Mouse (Mus musculus): ENCODE results near the gene Setd2. TPM values are rescaled to one million over a fixed set of nuclear protein-coding genes. Genes with fewer than 3 reads are reported as not detected.

The Setd2 gene
- polyA plus RNA-seq, 1 experiment = 11.6 TPM

GRCm38 (mm10) chr9:110644295-110644694 is 111.9 kb downstream of the Setd2 start:
- TF ChIP-seq CEBPB (IDR thresholded peaks at IDR 0.05; ENCODE audit: insufficient read depth, poor library complexity, severe bottlenecking) (no peak), MAX (IDR thresholded peaks at IDR 0.05; ENCODE audit: low read depth) (no peak), TCF3 (IDR thresholded peaks at IDR 0.05; ENCODE audit: insufficient read length, low read depth) (no peak), MYOD1 (IDR thresholded peaks at IDR 0.05; ENCODE audit: control insufficient read depth in 1 of 3, insufficient read length in 2 of 3, low read depth in 2 of 3) (no peak), REST (IDR thresholded peaks at IDR 0.05; ENCODE audit: insufficient read depth, insufficient read length) (no peak), MYOG (IDR thresholded peaks at IDR 0.05; ENCODE audit: control insufficient read depth in 1 of 3, insufficient read depth in 1 of 3, insufficient read length in 2 of 3, low read depth in 2 of 3) (no peak), POLR2AphosphoS2 (IDR thresholded peaks at IDR 0.05; ENCODE audit: insufficient read length, low read depth) (no peak), TCF12 (IDR thresholded peaks at IDR 0.05; ENCODE audit: insufficient read depth, poor library complexity, severe bottlenecking) (no peak), USF1 (IDR thresholded peaks at IDR 0.05; ENCODE audit: low read depth) (no peak), POLR2A (IDR thresholded peaks at IDR 0.05; ENCODE audit: insufficient read length, low read depth) (no peak)
- no peaks in the 10 kb centered on the region for H3K79me2 ChIP-seq (ENCODE audit: control insufficient read depth, insufficient read depth)
- no peaks in the 10 kb centered on the region for H3K27me3 ChIP-seq (ENCODE audit: control insufficient read depth, insufficient read depth, insufficient read length)
- no peak overlapping the region for H3K4me2 ChIP-seq (ENCODE audit: low read depth)
- no peak overlapping the region for H3ac ChIP-seq (ENCODE audit: control insufficient read depth, insufficient read length)
- no peaks in the 10 kb centered on the region for H3K36me3 ChIP-seq (ENCODE audit: control insufficient read depth, insufficient read depth)
- no peak overlapping the region for H3K4me3 ChIP-seq

DNA sequence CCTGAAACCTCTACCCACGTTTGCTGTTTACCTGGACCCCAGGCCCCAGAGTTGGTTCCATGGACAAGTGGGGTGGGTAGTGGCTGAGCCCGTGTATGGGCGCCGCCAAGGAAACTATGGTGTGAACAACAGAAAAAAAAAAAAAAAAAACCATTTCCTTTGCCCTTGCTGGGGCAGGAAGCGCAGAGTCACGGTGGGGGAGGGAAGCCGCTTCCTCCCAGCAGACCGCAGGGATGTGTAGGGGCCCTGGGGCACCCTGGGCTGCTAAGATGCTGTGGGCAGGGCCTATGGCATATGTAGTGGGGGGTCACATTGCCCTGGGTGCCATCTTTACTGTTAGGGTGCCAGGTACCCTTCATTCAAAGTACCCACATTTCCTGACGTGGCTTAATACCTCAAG is 112.8 kb downstream of the Setd2 start:
- Histone ChIP-seq H3K79me2 (ENCODE audit: control insufficient read depth, insufficient read depth) (no peaks in the 10 kb centered on the region), H3K4me2 (ENCODE audit: low read depth) (no peak overlapping the region)

DNA sequence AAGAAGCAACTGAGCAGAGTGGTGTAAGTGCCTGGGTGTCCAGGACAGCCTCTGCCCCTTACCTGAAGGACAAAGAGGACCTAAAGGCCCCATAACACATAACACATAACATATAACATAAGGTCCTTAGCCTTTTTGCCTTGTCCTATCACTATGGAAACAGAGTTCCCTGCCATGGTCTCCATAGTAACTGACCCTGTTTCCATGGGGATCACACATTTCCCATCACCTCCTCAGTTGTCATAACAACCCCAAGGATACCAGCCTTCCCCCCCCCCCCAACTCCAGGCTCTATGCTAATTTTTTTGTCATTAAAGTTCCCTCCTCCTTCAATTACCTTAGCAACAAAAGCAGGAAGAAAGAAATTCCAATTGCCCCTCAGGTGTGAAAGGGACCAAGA is 117.4 kb downstream of the Setd2 start:
- H3ac ChIP-seq (ENCODE audit: control insufficient read depth, insufficient read length) = no peak overlapping the region
- H3K79me2 ChIP-seq (ENCODE audit: control insufficient read depth, insufficient read depth) = no peaks in the 10 kb centered on the region
- no peak overlapping the region for H3K4me2 ChIP-seq (ENCODE audit: low read depth)
- no peaks in the 10 kb centered on the region for H3K36me3 ChIP-seq (ENCODE audit: control insufficient read depth, insufficient read depth)
- H3K4me3 ChIP-seq = no peak overlapping the region
- TF ChIP-seq MAX (IDR thresholded peaks at IDR 0.05; ENCODE audit: low read depth) = no peak
- no peak for TF ChIP-seq POLR2A (IDR thresholded peaks at IDR 0.05; ENCODE audit: insufficient read length, low read depth)
- no peak for TF ChIP-seq REST (IDR thresholded peaks at IDR 0.05; ENCODE audit: insufficient read depth, insufficient read length)
- no peak for TF ChIP-seq E2F4 (IDR thresholded peaks at IDR 0.05; ENCODE audit: insufficient read depth)
- TF ChIP-seq SRF (IDR thresholded peaks at IDR 0.05; ENCODE audit: control insufficient read depth, insufficient read length, low read depth) = no peak
- TF ChIP-seq MYOD1 (IDR thresholded peaks at IDR 0.05; ENCODE audit: control insufficient read depth in 1 of 3, insufficient read length in 2 of 3, low read depth in 2 of 3) = no peak
- no peak for TF ChIP-seq TCF3 (IDR thresholded peaks at IDR 0.05; ENCODE audit: insufficient read length, low read depth)
- TF ChIP-seq TCF12 (IDR thresholded peaks at IDR 0.05; ENCODE audit: insufficient read depth, poor library complexity, severe bottlenecking) = no peak
- no peak for TF ChIP-seq MYOG (IDR thresholded peaks at IDR 0.05; ENCODE audit: control insufficient read depth in 1 of 3, insufficient read depth in 1 of 3, insufficient read length in 2 of 3, low read depth in 2 of 3)
- TF ChIP-seq POLR2AphosphoS2 (IDR thresholded peaks at IDR 0.05; ENCODE audit: insufficient read length, low read depth) = no peak
- no peak for TF ChIP-seq CEBPB (IDR thresholded peaks at IDR 0.05; ENCODE audit: insufficient read depth, poor library complexity, severe bottlenecking)
- no peak for TF ChIP-seq USF1 (IDR thresholded peaks at IDR 0.05; ENCODE audit: low read depth)
- H3K27me3 ChIP-seq (ENCODE audit: control insufficient read depth, insufficient read depth, insufficient read length) = no peaks in the 10 kb centered on the region

More for the DNA sequence above, 112.8 kb downstream of the Setd2 start:
- Histone ChIP-seq H3K4me3 (no peak overlapping the region), H3K36me3 (ENCODE audit: control insufficient read depth, insufficient read depth) (no peaks in the 10 kb centered on the region), H3K27me3 (ENCODE audit: control insufficient read depth, insufficient read depth, insufficient read length) (no peaks in the 10 kb centered on the region), H3ac (ENCODE audit: control insufficient read depth, insufficient read length) (no peak overlapping the region)
- TF ChIP-seq POLR2A (IDR thresholded peaks at IDR 0.05; ENCODE audit: insufficient read length, low read depth) (no peak), SRF (IDR thresholded peaks at IDR 0.05; ENCODE audit: control insufficient read depth, insufficient read length, low read depth) (no peak), CEBPB (IDR thresholded peaks at IDR 0.05; ENCODE audit: insufficient read depth, poor library complexity, severe bottlenecking) (no peak), TCF3 (IDR thresholded peaks at IDR 0.05; ENCODE audit: insufficient read length, low read depth) (no peak), TCF12 (IDR thresholded peaks at IDR 0.05; ENCODE audit: insufficient read depth, poor library complexity, severe bottlenecking) (no peak), REST (IDR thresholded peaks at IDR 0.05; ENCODE audit: insufficient read depth, insufficient read length) (no peak), MYOG (IDR thresholded peaks at IDR 0.05; ENCODE audit: control insufficient read depth in 1 of 3, insufficient read depth in 1 of 3, insufficient read length in 2 of 3, low read depth in 2 of 3) (no peak), MAX (IDR thresholded peaks at IDR 0.05; ENCODE audit: low read depth) (no peak)

GRCm38 (mm10) chr9:110651931-110652722 is 119.7 kb downstream of the Setd2 start:
- no peaks in the 10 kb centered on the region for H3K36me3 ChIP-seq (ENCODE audit: control insufficient read depth, insufficient read depth)
- no peaks in the 10 kb centered on the region for H3K27me3 ChIP-seq (ENCODE audit: control insufficient read depth, insufficient read depth, insufficient read length)
- H3K4me3 ChIP-seq = no peak overlapping the region
- H3K4me2 ChIP-seq (ENCODE audit: low read depth) = peak overlapping the region; percentile 97
- peaks cover 3% of the 10 kb centered on the region for H3K79me2 ChIP-seq (ENCODE audit: control insufficient read depth, insufficient read depth)
- TF ChIP-seq REST (IDR thresholded peaks at IDR 0.05; ENCODE audit: insufficient read depth, insufficient read length) = no peak
- no peak for TF ChIP-seq TCF3 (IDR thresholded peaks at IDR 0.05; ENCODE audit: insufficient read length, low read depth)
- TF ChIP-seq E2F4 (IDR thresholded peaks at IDR 0.05; ENCODE audit: insufficient read depth) = no peak
- no peak for TF ChIP-seq MYOG (IDR thresholded peaks at IDR 0.05; ENCODE audit: control insufficient read depth in 1 of 3, insufficient read depth in 1 of 3, insufficient read length in 2 of 3, low read depth in 2 of 3)
- no peak for TF ChIP-seq SRF (IDR thresholded peaks at IDR 0.05; ENCODE audit: control insufficient read depth, insufficient read length, low read depth)
- TF ChIP-seq MAX (IDR thresholded peaks at IDR 0.05; ENCODE audit: low read depth) = no peak
- TF ChIP-seq MYOD1 (IDR thresholded peaks at IDR 0.05; ENCODE audit: control insufficient read depth in 1 of 3, insufficient read length in 2 of 3, low read depth in 2 of 3) = no peak
- no peak for TF ChIP-seq USF1 (IDR thresholded peaks at IDR 0.05; ENCODE audit: low read depth)
- TF ChIP-seq TCF12 (IDR thresholded peaks at IDR 0.05; ENCODE audit: insufficient read depth, poor library complexity, severe bottlenecking) = no peak
- TF ChIP-seq POLR2A (IDR thresholded peaks at IDR 0.05; ENCODE audit: insufficient read length, low read depth) = no peak
- TF ChIP-seq CEBPB (IDR thresholded peaks at IDR 0.05; ENCODE audit: insufficient read depth, poor library complexity, severe bottlenecking) = no peak
- no peak for TF ChIP-seq POLR2AphosphoS2 (IDR thresholded peaks at IDR 0.05; ENCODE audit: insufficient read length, low read depth)
- H3ac ChIP-seq (ENCODE audit: control insufficient read depth, insufficient read length) = no peak overlapping the region
